Mouse (Mus musculus) hindbrain, embryonic 12.5 days (tissue): ENCODE measurements around the gene Scmh1. TPM values are rescaled to one million over a fixed set of nuclear protein-coding genes. Genes with fewer than 3 reads are reported as not detected.
"Not testable (repeated sequence)": the region's sequence is repeated elsewhere in the genome, so short reads cannot be mapped to it uniquely, and the experiment has no call there.

Source experiments
- ATAC-seq: fragments of 200-750 bp; cut with Nextera tagmentation; 2 replicates; pipeline ENCODE4 v1.8.0; 2017; ENCODE audit warnings: moderate TSS enrichment; ENCODE audit not compliant: low FRiP score
- H3K27ac ChIP-seq: fragments of 300-500 bp; sonication (generic); 2 replicates; pipeline ENCODE4 v1.5.1; 2016; ENCODE audit warnings: mild to moderate bottlenecking
- H3K27me3 ChIP-seq: fragments of 300-500 bp; sonication (generic); 2 replicates; pipeline ENCODE4 v1.6.1; 2016; ENCODE audit warnings: mild to moderate bottlenecking
- H3K36me3 ChIP-seq: fragments of 300-500 bp; sonication (generic); 2 replicates; pipeline ENCODE4 v1.6.1; 2016; ENCODE audit warnings: mild to moderate bottlenecking
- H3K4me1 ChIP-seq: fragments of 300-500 bp; sonication (generic); 2 replicates; pipeline ENCODE4 v1.6.1; 2016
- H3K4me2 ChIP-seq: fragments of 300-500 bp; sonication (generic); replicated peaks from 2 replicates; pipeline ENCODE4 v1.6.1; 2016; ENCODE audit warnings: mild to moderate bottlenecking
- H3K4me3 ChIP-seq: fragments of 300-500 bp; sonication (generic); 2 replicates; pipeline ENCODE4 v1.5.1; 2016; ENCODE audit warnings: mild to moderate bottlenecking
- H3K9ac ChIP-seq: fragments of 300-500 bp; sonication (generic); 2 replicates; pipeline ENCODE4 v1.6.1; 2016; ENCODE audit warnings: mild to moderate bottlenecking, moderate library complexity
- H3K9me3 ChIP-seq: fragments of 300-500 bp; sonication (generic); replicated peaks from 2 replicates; pipeline ENCODE4 v1.6.1; 2016; ENCODE audit warnings: mild to moderate bottlenecking
- WGBS: fragments of 180-500 bp; shearing (Covaris S2); methylation state at CpG from one replicate; pipeline ENCODE4 v1.1.7; 2016; 5-methylcytosine and 5-hydroxymethylcytosine counted together
- polyA plus RNA-seq: library from polyadenylated mRNA; unstranded; fragments of >200 nt; fragmentation: Nextera tagmentation; extraction: Ambion mirVana; gene quantifications from 2 replicates; pipeline ENCODE4 v1.2.1, GENCODE M21; 2016

The Scmh1 gene
- polyA plus RNA-seq, 1 experiment from 2014 or later = 79.0 TPM

DNA sequence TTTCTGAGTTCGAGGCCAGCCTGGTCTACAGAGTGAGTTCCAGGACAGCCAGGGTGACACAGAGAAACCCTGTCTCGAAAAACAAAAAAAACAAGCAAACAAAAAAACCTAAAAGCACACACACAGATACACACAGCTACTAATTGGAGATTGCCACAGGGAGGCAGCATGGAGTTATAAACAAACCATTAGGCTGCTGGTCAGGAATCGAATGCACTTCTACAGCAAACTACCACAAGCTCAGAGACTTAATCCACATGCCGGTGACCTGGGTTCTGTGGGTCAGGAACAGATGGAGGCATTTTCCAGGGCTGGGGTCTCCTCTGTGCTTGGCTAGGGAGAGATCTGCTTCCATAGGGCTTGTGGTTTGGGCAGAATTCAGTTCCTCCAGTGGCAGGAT is 17.6 kb upstream of the Scmh1 start:
- WGBS = 60% methylated on average over 4 of the region's 4 CpGs
- Histone ChIP-seq H3K27me3 (0 out of 2 replicates have a peak, but pooled peaks cover 3% of the 10 kb centered on the region), H3K9ac (no peak overlapping the region), H3K4me1 (0 out of 2 replicates have a peak, but pooled peaks cover 3% of the 10 kb centered on the region), H3K36me3 (no peaks in the 10 kb centered on the region), H3K9me3 (no peaks in the 10 kb centered on the region), H3K4me2 (no peak overlapping the region), H3K4me3 (no peak overlapping the region), H3K27ac (no peak overlapping the region)
- ATAC-seq = no peak

DNA sequence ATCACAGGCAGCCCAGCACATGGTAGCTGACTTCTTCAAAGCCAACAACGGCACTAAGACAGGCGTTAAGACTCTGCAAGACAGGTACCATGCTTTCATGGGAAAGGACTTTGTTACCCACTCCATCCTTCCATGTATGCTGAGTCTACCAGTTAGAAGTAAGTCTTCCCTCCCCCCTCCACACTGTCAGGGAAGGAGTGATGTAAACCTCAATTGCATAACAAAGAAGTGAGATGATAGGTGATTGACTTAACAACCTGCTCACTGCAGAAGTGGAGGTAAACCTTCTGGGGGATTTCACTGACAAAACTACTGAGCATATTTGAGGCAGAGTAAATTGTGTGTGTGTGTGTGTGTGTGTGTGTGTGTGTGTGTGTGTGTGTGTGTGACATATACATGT is 17.1 kb upstream of the Scmh1 start:
- H3K27ac ChIP-seq = no peak overlapping the region
- no peak overlapping the region for H3K4me3 ChIP-seq
- H3K4me2 ChIP-seq = no peak overlapping the region
- H3K9me3 ChIP-seq = no peaks in the 10 kb centered on the region
- 82% methylated on average over 2 of the region's 2 CpGs for whole genome bisulfite sequencing
- H3K36me3 ChIP-seq = no peaks in the 10 kb centered on the region
- H3K9ac ChIP-seq = no peak overlapping the region
- H3K27me3 ChIP-seq = 0 out of 2 replicates have a peak, but pooled peaks cover 3% of the 10 kb centered on the region
- no peak for ATAC-seq
- H3K4me1 ChIP-seq = 0 out of 2 replicates have a peak, but pooled peaks cover 3% of the 10 kb centered on the region

DNA sequence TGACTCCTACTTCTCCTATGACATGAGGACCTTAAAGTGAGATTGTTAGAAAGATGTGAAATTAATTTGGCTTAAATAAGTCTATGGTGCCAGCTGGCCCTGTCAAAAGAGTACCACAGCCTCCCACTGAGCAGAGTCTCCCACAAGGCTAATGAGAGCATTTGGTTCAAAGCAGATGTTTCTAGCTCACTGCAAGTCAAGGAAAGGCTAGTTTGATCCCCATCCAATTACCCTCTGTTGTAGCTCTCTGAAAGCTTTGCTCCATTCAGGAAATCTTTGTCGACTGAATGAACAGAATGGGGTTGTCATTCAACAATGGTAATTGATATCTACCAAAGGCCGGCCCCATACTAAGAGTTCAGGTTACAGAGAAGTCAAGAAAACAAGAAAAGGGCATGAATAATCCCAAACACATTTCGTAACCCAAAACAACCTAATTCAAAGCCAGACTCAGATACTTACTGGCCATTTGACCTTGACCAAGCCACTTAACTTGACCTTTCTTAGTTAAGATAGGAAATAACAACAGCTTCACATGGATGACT is 16.0 kb upstream of the Scmh1 start:
- 0 out of 2 replicates have a peak, but pooled peaks cover 3% of the 10 kb centered on the region for H3K4me1 ChIP-seq
- no peak for ATAC-seq
- no peaks in the 10 kb centered on the region for H3K36me3 ChIP-seq
- no peaks in the 10 kb centered on the region for H3K9me3 ChIP-seq
- no peak overlapping the region for H3K4me3 ChIP-seq
- no peak overlapping the region for H3K9ac ChIP-seq
- H3K27me3 ChIP-seq = 0 out of 2 replicates have a peak, but pooled peaks cover 3% of the 10 kb centered on the region
- H3K27ac ChIP-seq = no peak overlapping the region
- no peak overlapping the region for H3K4me2 ChIP-seq
- 15% methylated on average over 3 of the region's 3 CpGs for WGBS

DNA sequence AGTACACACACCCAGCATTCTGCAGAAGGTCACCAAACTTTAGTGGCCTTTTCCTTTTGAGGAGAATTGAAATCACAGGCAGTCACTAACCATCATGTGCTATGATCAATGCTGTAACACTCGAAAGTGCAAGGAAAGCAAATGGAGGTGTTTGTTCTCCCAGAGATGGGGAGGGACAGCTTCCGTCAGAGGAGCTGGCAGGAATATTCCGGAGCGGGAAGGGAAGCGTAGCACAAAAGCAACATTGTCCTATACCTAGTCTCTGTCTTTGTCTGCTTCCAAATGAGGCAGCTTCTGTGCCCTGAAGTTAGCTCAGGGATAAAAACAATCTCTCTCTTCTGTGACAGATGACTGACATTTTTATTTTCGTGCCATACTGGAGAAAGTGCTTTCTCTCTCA is 15.5 kb upstream of the Scmh1 start:
- Histone ChIP-seq H3K27me3 (0 out of 2 replicates have a peak, but pooled peaks cover 3% of the 10 kb centered on the region), H3K27ac (no peak overlapping the region), H3K4me1 (0 out of 2 replicates have a peak, but pooled peaks cover 3% of the 10 kb centered on the region), H3K9me3 (no peaks in the 10 kb centered on the region), H3K36me3 (no peaks in the 10 kb centered on the region), H3K4me2 (no peak overlapping the region), H3K9ac (no peak overlapping the region), H3K4me3 (no peak overlapping the region)
- ATAC-seq = no peak
- 29% methylated on average over 6 of the region's 6 CpGs for WGBS

DNA sequence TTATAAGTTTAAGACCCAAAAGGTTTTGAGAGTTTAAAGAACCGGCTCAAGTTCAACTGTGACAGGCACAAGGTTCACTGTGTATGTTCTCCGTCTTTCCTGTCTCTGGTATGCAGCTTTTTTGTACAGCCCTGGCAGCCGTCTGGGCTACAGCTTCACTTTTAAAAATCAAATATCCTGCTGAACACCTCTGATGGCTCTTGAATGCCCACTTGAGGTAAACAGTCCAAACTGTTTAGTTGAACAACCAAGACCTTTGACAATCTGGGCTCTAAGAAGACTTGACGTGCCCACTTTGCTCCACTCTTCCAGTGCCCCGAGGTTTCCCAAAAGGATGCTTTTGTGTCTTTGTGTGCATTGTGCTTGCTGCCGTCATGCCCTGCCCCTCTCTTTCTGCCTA is 13.5 kb upstream of the Scmh1 start:
- ATAC-seq = no peak
- H3K36me3 ChIP-seq = no peaks in the 10 kb centered on the region
- H3K4me3 ChIP-seq = no peak overlapping the region
- no peak overlapping the region for H3K4me2 ChIP-seq
- H3K9ac ChIP-seq = no peak overlapping the region
- no peak overlapping the region for H3K27ac ChIP-seq
- no peaks in the 10 kb centered on the region; the same call in 1 of the 2 replicates for H3K27me3 ChIP-seq
- no peaks in the 10 kb centered on the region for H3K9me3 ChIP-seq
- WGBS = 62% methylated on average over 6 of the region's 6 CpGs
- 0 out of 2 replicates have a peak, but pooled peaks cover 3% of the 10 kb centered on the region for H3K4me1 ChIP-seq

DNA sequence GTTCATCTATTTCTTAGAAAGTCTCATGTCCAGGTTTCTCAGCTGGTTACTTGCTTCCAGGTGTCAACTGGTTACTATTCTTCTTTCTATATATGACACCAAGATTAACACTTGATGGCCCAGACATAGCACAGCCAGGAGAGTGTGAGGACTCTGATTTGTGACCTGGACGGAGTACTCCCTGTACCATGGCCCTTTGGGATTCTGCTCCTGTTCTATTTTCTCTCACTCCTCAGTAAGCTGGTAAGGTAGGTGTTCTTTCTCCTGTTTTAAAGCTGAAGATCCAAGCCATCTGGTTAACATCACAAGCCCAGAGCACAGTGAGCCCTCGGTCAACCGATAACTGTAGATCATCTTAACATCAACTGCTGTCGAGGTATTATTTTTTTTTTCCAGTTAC is 12.7 kb upstream of the Scmh1 start:
- Histone ChIP-seq H3K27me3 (no peaks in the 10 kb centered on the region; the same call in 1 of the 2 replicates), H3K9me3 (no peaks in the 10 kb centered on the region), H3K36me3 (no peaks in the 10 kb centered on the region), H3K4me2 (no peak overlapping the region), H3K4me3 (no peak overlapping the region), H3K4me1 (0 out of 2 replicates have a peak, but pooled peaks cover 3% of the 10 kb centered on the region), H3K27ac (no peak overlapping the region), H3K9ac (no peak overlapping the region)
- 84% methylated on average over 4 of the region's 4 CpGs for WGBS
- ATAC-seq = no peak

DNA sequence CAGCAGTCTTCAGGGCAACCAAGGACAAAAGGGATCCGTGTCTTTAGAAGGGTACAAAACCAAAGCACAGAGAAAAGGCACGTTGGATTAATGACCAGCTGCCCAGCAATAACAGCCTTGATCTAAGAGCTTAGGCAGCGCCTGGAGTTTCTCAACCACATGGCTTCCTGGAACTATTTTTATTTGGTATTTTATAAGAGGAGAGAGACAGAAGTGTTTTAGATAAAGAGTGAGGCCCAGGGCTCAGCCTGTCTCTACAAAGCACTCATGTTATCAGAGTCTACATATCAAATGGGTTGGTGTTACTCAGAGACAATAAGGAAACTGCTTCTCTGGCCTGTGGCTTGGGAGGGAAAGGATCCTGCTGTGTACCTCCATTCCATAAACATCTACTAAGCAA is 12.3 kb upstream of the Scmh1 start:
- Histone ChIP-seq H3K27ac (no peak overlapping the region), H3K4me1 (0 out of 2 replicates have a peak, but pooled peaks cover 3% of the 10 kb centered on the region), H3K4me2 (no peak overlapping the region), H3K9me3 (no peaks in the 10 kb centered on the region), H3K27me3 (no peaks in the 10 kb centered on the region; the same call in 1 of the 2 replicates), H3K9ac (no peak overlapping the region), H3K36me3 (no peaks in the 10 kb centered on the region), H3K4me3 (no peak overlapping the region)
- 56% methylated on average over 3 of the region's 3 CpGs for WGBS
- no peak for ATAC-seq

DNA sequence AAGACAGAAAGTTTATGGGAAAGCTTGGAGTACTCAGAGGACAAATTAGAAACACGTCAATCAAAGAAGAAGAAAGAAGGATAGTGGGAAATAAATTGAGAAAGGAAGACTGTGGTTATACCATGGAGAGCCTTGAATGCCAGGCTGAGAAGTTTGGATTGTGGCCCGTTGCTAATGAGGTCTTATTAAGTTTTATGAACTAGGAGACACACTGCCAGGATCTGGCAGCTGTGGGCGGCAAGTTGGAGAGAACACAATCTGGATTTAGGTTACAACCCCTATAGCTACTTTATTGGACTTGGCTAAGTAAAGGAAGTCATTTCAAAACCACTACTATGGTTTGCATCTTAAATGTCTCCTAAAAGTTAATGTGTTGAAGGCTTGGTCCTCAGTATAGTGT is 4.8 kb upstream of the Scmh1 start:
- Histone ChIP-seq H3K27me3 (no peaks in the 10 kb centered on the region; the same call in 1 of the 2 replicates), H3K4me1 (no peaks in the 10 kb centered on the region), H3K4me3 (no peak overlapping the region), H3K36me3 (no peaks in the 10 kb centered on the region), H3K9me3 (no peaks in the 10 kb centered on the region), H3K4me2 (no peak overlapping the region), H3K9ac (no peak overlapping the region), H3K27ac (no peak overlapping the region)
- 91% methylated on average over 3 of the region's 3 CpGs for WGBS
- no peak for ATAC-seq

DNA sequence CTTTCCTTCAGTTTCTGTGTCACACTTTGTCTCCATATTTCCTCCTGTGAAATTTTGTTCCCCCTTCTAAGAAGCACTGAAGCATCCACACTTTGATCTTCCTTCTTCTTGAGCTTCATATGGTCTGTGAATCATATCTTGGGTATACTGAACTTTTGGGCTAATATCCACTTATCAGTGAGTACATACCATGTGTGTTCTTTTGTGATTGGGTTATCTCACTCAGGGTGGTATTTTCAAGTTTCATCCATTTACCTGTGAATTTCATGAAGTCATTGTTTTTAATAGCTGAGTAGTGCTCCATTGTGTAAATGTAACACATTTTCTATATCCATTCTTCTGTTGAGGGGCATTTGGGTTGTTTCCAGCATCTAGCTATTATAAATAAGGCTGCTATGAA is 3.0 kb upstream of the Scmh1 start:
- not testable (repeated sequence) for H3K4me1 ChIP-seq, H3K4me2 ChIP-seq, H3K27me3 ChIP-seq, H3K27ac ChIP-seq, H3K36me3 ChIP-seq, H3K4me3 ChIP-seq, H3K9ac ChIP-seq, ATAC-seq, H3K9me3 ChIP-seq

DNA sequence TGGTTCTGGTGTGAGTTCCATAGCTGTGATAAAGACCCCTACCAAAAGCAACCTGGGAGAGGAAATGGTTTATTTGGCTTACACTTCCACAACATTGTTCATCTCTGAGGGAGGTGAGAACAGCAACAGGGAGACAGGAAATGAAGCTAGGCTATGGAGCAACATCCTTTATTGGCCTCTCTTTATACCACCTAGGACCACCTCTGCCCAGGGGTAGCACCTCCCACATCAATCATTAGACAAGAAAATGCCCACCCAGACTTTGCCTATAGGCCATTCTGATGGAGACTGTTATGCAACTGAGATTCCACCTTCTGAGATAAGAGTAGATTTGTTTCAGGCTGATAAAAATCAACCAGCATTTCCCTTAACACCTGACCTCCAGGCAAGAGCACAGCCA is 834 bp upstream of the Scmh1 start:
- Histone ChIP-seq H3K27me3 (no peaks in the 10 kb centered on the region), H3K9ac (no peak overlapping the region), H3K4me3 (no peak overlapping the region), H3K27ac (no peak overlapping the region), H3K36me3 (no peaks in the 10 kb centered on the region), H3K4me1 (peaks cover 14% of the 10 kb centered on the region), H3K9me3 (no peaks in the 10 kb centered on the region), H3K4me2 (no peak overlapping the region)
- ATAC-seq = no peak

DNA sequence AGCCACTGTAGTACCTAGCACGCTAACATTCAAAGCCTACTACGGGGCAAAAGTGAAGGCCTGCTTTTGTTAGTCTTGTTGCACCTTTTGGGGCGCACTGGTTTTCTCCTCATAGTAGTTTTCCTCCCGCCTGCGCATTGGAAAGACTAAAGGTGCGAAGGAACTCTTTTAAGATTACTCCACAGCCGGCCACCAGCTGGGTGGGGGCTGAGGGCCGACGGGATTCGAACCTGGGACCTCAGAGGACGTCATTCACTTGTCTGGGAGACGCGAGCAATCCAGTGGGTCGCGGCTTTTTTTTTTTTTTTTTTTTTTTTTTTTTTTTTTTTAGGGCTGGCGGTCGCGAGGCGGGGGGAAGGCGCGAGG is 320 bp upstream of the Scmh1 start:
- 12% methylated on average over 19 of the region's 21 CpGs for WGBS
- Histone ChIP-seq H3K27ac (peak overlapping the region; percentile 8; the same call in 1 of the 2 replicates), H3K27me3 (no peaks in the 10 kb centered on the region), H3K4me1 (peaks cover 14% of the 10 kb centered on the region), H3K9me3 (no peaks in the 10 kb centered on the region), H3K4me3 (peak overlapping the region; percentile 97), H3K9ac (no peak overlapping the region), H3K36me3 (no peaks in the 10 kb centered on the region), H3K4me2 (peak overlapping the region; percentile 65)
- peak; percentile 12; the same call in 1 of the 2 replicates for ATAC-seq

DNA sequence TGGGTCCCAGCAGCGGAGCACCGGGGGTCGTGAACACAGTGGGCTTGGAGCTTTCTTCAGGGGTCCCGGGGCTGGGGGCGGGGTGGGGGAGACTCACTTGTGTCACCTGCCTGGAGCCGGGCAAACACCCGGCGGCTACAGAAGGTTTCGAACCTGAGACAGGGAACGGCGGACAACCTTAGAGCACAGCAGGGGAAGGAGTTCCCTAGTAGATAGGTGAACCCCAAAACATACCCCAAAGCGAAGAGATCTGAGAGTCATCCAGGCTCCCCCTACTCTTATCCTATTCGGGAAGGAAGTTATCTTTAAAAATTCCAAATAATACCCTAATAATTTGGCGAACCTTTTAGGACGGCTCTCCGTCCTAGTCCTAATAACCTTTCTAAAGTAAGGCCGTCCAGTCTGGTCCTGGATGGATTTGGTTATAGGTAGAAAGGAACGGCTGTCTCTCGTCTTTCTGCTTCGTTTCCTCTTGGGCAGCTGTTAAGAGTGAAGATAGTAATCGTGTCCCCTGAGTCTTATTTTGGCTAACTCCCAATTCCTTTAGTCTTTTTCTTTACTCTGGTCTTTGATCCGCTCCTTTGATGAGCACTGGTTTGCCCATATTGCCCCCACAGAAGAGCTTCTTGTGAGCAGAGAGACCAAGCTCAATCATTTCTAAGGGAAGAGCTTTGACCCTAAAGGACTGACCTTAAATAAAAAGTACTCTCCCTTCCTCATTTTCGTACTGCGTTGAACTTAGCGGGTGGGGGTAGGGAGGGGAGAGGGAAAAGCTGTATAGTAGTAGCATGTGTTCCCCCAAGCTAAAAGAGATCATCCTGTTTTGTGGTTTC is 941 bp downstream of the Scmh1 start:
- 4% methylated on average over 25 of the region's 25 CpGs for WGBS
- Histone ChIP-seq H3K4me1 (peaks cover 14% of the 10 kb centered on the region), H3K9ac (peak overlapping the region; percentile 99), H3K9me3 (no peaks in the 10 kb centered on the region), H3K36me3 (no peaks in the 10 kb centered on the region), H3K27ac (peak overlapping the region; percentile 95), H3K27me3 (no peaks in the 10 kb centered on the region), H3K4me3 (peak overlapping the region; percentile 97), H3K4me2 (peak overlapping the region; percentile 65)
- 0 out of 2 replicates have a peak, but pooled peaks have one; percentile 7 for ATAC-seq
